Mouse (Mus musculus): ENCODE measurements around the gene Hsf3.
"Not testable (repeated sequence)": the region's sequence is repeated elsewhere in the genome, so short reads cannot be mapped to it uniquely, and the experiment has no call there.

Hsf3 gene

GRCm38 (mm10) chrX:96456201-96456963, at the start of gene Hsf3:
Gene Hsf3, minus strand, starts transcription at chrX:96456294.
- no peak for DNase-seq

- no peak for DNase-seq
Observed at GRCm38 (mm10) chrX:96501580-96501979, 45.5 kb upstream of the Hsf3 start.

GRCm38 (mm10) chrX:96455149-96455548, 945 bp downstream of the Hsf3 start, which contains the start of gene Heph:
Gene Heph, plus strand, starts transcription at chrX:96455359.
- no peak for DNase-seq

DNA sequence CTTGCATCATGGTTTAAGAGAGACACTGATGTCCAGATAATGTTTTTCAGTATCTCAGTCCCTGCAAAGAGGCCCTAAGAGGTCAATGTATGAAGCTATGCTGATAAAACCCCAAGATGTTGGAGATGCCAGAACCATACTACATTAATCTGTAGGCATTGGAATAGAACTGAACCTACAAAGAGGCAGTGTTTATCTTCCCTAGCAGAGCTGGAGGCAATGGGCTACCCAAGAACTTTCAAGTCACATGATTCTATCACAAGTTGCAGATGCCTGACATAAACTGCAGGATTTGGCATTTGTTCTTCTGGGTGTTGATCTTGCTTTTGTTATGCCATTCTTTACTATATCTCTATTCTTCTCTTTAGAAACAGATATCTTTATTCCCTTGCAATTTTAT, 36.7 kb downstream of the Hsf3 start:
- DNase-seq = no peak

DNA sequence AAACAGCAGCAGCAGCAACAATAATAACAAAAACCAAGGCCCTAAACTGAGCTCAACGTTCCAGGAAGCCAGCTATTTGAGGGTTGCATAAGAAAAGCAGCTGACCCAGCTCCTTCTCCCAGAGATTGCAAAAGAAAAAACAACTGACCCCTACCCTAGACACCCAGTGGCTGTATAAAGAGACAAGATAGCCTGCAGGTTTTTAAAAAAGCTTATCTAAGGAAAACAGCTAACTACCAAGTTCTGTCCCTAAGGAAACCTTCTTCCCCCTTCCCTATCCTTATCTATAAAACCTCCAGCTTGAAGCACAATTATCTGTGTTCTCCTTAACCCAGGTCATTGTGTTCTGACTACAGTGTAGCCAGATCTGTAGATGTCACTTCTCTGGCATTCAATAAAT, 38.4 kb downstream of the Hsf3 start:
- DNase-seq = no peak

DNA sequence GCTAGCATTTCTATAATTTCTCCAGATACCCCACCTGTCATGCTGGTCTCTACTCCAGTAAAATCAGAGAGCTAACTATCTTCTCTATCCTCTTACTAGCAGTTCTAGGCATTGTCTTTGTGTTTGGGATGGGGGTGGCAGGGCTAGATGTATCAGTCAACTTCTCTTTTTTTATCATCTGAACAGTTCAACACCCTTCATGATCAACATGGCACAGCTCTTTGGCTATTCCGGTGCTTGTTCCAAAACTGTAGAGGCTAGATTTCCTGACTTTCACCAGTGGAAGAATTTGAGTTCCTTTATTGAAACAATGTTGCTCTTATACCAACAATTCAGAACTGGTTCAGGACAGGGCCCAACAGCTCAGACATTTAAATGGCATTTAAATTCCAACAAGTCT, 39.1 kb downstream of the Hsf3 start:
- no peak for DNase-seq

- not testable (repeated sequence) for DNase-seq
Observed at GRCm38 (mm10) chrX:96415351-96415750, 40.7 kb downstream of the Hsf3 start.

GRCm38 (mm10) chrX:96339108-96339507, 117.0 kb downstream of the Hsf3 start:
- no peak for DNase-seq

DNA sequence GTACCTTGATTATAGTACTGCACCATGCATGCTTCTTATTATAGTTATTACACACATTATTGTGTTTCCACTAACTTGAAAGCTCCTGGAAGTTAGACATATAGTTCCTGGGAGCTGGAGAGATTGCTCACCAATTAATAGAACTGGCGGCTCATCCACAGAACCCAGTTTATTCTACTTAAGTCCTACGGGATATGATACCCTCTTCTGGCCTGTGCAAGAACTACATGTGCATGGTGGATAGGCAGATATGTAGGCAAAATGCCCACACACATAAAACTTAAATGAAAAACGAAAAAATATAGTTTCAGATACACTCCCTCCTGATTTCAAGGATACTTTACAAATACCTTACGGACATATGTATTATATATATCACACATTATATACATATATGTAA, 126.3 kb downstream of the Hsf3 start:
- no peak for DNase-seq

DNA sequence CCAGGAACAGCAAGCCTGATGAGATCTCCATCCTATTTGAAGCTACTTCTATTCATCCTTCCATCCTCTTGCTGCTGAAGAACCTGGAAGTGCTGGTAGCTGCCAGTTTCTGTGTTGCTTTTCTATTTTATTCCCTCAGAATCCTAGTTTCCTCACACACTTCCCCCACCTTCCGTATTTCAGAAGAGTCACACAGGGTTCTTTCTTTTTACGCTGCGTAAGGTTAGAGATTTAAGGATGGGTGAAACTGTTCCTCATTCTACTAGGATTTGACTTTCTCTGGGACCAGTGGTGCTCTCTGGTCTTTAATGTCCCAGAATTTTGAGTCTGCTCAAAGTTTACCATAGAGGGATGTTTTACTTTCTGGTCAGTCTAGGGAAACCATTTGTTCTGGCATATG, 162.8 kb downstream of the Hsf3 start, which contains the start of gene Vsig4:
Gene Vsig4, minus strand, starts transcription at position 101 of the 400 bp plus-strand sequence.
- DNase-seq = no peak

DNA sequence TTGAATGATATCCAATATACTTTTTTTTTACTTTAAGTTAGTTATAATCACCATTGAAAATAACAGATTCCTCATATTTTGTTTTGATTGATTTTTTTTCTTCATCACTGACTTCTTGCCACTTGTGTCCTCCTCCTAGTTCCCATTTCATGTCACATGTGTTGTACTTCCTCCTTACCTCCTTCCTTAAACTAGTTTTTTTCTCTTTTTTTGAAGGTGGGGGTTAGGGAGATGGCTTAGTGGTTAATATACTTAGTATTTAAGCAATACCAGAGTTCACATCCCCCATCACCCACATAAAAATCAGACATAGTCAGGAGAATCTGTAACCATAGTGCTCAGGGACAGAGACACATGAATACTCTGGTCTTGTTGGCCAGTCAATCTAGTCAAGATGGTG, 199.6 kb downstream of the Hsf3 start:
- no peak for DNase-seq
